Mouse (Mus musculus) spleen, postnatal 4 days (tissue): ENCODE data around the gene A130010J15Rik.

ENCODE experiments used
- DNase-seq, 2 experiments: peaks; one replicate each; pipeline ENCODE4 v3.0.0; 2022; ENCODE audit warnings: low spot score in 2 of 2

Gene A130010J15Rik

GRCm38 (mm10) chr1:193167746-193168145 lies at the start of gene A130010J15Rik:
TSS of gene A130010J15Rik (plus strand) at chr1:193168046.
- no peak for DNase-seq

- DNase-seq: no peak
These were observed 45.1 kb upstream of the A130010J15Rik start for GRCm38 (mm10) chr1:193122793-193123192.

- no peak for DNase-seq
These were observed 44.6 kb upstream of the A130010J15Rik start for GRCm38 (mm10) chr1:193123290-193123689.

GRCm38 (mm10) chr1:193125835-193126234 lies 42.0 kb upstream of the A130010J15Rik start:
- DNase-seq: no peak

GRCm38 (mm10) chr1:193128055-193128454 lies 39.8 kb upstream of the A130010J15Rik start:
- no peak for DNase-seq

GRCm38 (mm10) chr1:193129321-193129720 lies 38.5 kb upstream of the A130010J15Rik start:
- no peak for DNase-seq

- peak; percentile 98 to 100 for DNase-seq
These were observed 37.9 kb upstream of the A130010J15Rik start, which contains the start of gene Diexf for GRCm38 (mm10) chr1:193129786-193130455. TSS of gene Diexf (minus strand) at chr1:193130272.

- peak in 1 of 2 experiments; percentile 28 for DNase-seq
These were observed 37.4 kb upstream of the A130010J15Rik start for GRCm38 (mm10) chr1:193130456-193130825.

GRCm38 (mm10) chr1:193130839-193131238 lies 37.0 kb upstream of the A130010J15Rik start:
- no peak for DNase-seq

GRCm38 (mm10) chr1:193131311-193131948 lies 36.4 kb upstream of the A130010J15Rik start:
- no peak for DNase-seq

GRCm38 (mm10) chr1:193132385-193132784 lies 35.5 kb upstream of the A130010J15Rik start:
- DNase-seq: no peak

GRCm38 (mm10) chr1:193133726-193134125 lies 34.1 kb upstream of the A130010J15Rik start:
- DNase-seq: no peak

- no peak for DNase-seq
These were observed 29.8 kb upstream of the A130010J15Rik start for GRCm38 (mm10) chr1:193138087-193138486.

- no peak for DNase-seq
These were observed 29.2 kb upstream of the A130010J15Rik start for GRCm38 (mm10) chr1:193138669-193139068.

GRCm38 (mm10) chr1:193141118-193141517 lies 26.7 kb upstream of the A130010J15Rik start:
- DNase-seq: no peak

- DNase-seq: no peak
These were observed 25.3 kb upstream of the A130010J15Rik start for GRCm38 (mm10) chr1:193142517-193143062.

GRCm38 (mm10) chr1:193144516-193144915 lies 23.3 kb upstream of the A130010J15Rik start:
- no peak for DNase-seq

GRCm38 (mm10) chr1:193145101-193145500 lies 22.7 kb upstream of the A130010J15Rik start:
- DNase-seq: no peak

GRCm38 (mm10) chr1:193146416-193146815 lies 21.4 kb upstream of the A130010J15Rik start:
- no peak for DNase-seq

GRCm38 (mm10) chr1:193149231-193149630 lies 18.6 kb upstream of the A130010J15Rik start:
- no peak for DNase-seq

GRCm38 (mm10) chr1:193151134-193151533 lies 16.7 kb upstream of the A130010J15Rik start:
- no peak for DNase-seq

- DNase-seq: no peak
These were observed 15.0 kb upstream of the A130010J15Rik start, which contains the start of gene Irf6 for GRCm38 (mm10) chr1:193152872-193153271. TSS of gene Irf6 (plus strand) at chr1:193153111.

GRCm38 (mm10) chr1:193153561-193153960 lies 14.3 kb upstream of the A130010J15Rik start:
- no peak for DNase-seq
